Mouse (Mus musculus): ENCODE data around the gene Gm5617. TPM values are rescaled to one million over a fixed set of nuclear protein-coding genes. Genes with fewer than 3 reads are reported as not detected.
"Not testable (repeated sequence)": the region's sequence is repeated elsewhere in the genome, so short reads cannot be mapped to it uniquely, and the experiment has no call there.

The Gm5617 gene
- polyA plus RNA-seq, 1 experiment from 2014 or later = 31.2 TPM

- ATAC-seq (ENCODE audit: insufficient number of reproducible peaks, low FRiP score, low TSS enrichment, low read depth); H3K9me3 ChIP-seq; H3K4me3 ChIP-seq; H3K27ac ChIP-seq; H3K4me2 ChIP-seq; H3K9ac ChIP-seq; H3K27me3 ChIP-seq; H3K4me1 ChIP-seq; H3K36me3 ChIP-seq: not testable (repeated sequence)
- WGBS = 27% methylated on average over 1 of the region's 1 CpGs
Measured at GRCm38 (mm10) chr9:48537616-48538015, 42.4 kb downstream of the Gm5617 start.

GRCm38 (mm10) chr9:48538044-48538645, 42.9 kb downstream of the Gm5617 start:
- peak overlapping the region; percentile 19; the same call in 1 of the 2 replicates for H3K4me3 ChIP-seq
- ATAC-seq (ENCODE audit: insufficient number of reproducible peaks, low FRiP score, low TSS enrichment, low read depth) = no peak
- peaks cover 9% of the 10 kb centered on the region for H3K4me1 ChIP-seq
- 0 out of 2 replicates have a peak, but pooled peaks cover 3% of the 10 kb centered on the region for H3K9me3 ChIP-seq
- peaks cover 9% of the 10 kb centered on the region for H3K27me3 ChIP-seq
- H3K27ac ChIP-seq = no peak overlapping the region
- H3K36me3 ChIP-seq = no peaks in the 10 kb centered on the region
- peak overlapping the region; percentile 36 for H3K4me2 ChIP-seq
- WGBS = 4% methylated on average over 17 of the region's 17 CpGs
- H3K9ac ChIP-seq = no peak overlapping the region

- peak overlapping the region; percentile 36 for H3K4me2 ChIP-seq
- no peaks in the 10 kb centered on the region for H3K36me3 ChIP-seq
- H3K4me1 ChIP-seq = peaks cover 9% of the 10 kb centered on the region
- no peak for ATAC-seq (ENCODE audit: insufficient number of reproducible peaks, low FRiP score, low TSS enrichment, low read depth)
- WGBS = 8% methylated on average over 12 of the region's 12 CpGs
- peaks cover 9% of the 10 kb centered on the region for H3K27me3 ChIP-seq
- peak overlapping the region; percentile 19; the same call in 1 of the 2 replicates for H3K4me3 ChIP-seq
- H3K27ac ChIP-seq = no peak overlapping the region
- no peak overlapping the region for H3K9ac ChIP-seq
- H3K9me3 ChIP-seq = 0 out of 2 replicates have a peak, but pooled peaks cover 3% of the 10 kb centered on the region
Measured at GRCm38 (mm10) chr9:48538688-48539087, 43.4 kb downstream of the Gm5617 start.

Small RNA genes lying within 50 kb of the gene (microRNA-seq; reads per million reads assigned to microRNA genes)
- gene Gm23653 = not detected

Other genes with a start within 250 kb of the Gm5617 start
- 1.5 and 1.8 TPM in 2 replicates for gene Nxpe2, start 142.0 kb upstream of the Gm5617 start, polyA plus RNA-seq (2015; fragmentation: Nextera tagmentation; extraction: Ambion mirVana)
- 153 and 154 TPM in 2 replicates for gene Rexo2, start 14.8 kb upstream of the Gm5617 start, polyA plus RNA-seq (2015; fragmentation: Nextera tagmentation; extraction: Ambion mirVana)
- 123 and 125 TPM in 2 replicates for gene Rbm7, start 143 bp upstream of the Gm5617 start, polyA plus RNA-seq (2015; fragmentation: Nextera tagmentation; extraction: Ambion mirVana)
- gene Nnmt, start 109.7 kb downstream of the Gm5617 start, polyA plus RNA-seq (2015; fragmentation: Nextera tagmentation; extraction: Ambion mirVana) = 12.1 and 12.5 TPM in 2 replicates

All from limb, embryonic 15.5 days (tissue).